ENCODE assay signal across 21 mouse cellular contexts in genomic region chr2:145342956-145343355, GRCm38 (mm10).
"Had no signal": no experiment of that assay in that cellular context is flagged by ENCODE, and none has a peak within 500 bp of the region (broad histone marks: within the 10 kb centered on the region; RNA-seq: fewer than 3 reads in every experiment).

No protein-coding gene starts in this region.

- DNase-seq: forebrain, postnatal 0 days; gastrocnemius, postnatal 25 days; heart, adult 2 months; heart, postnatal 10 days; heart, postnatal 4 days; kidney, adult 18-20 months; kidney, adult 8-10 months; kidney, postnatal 10 days; kidney, postnatal 25 days; kidney, postnatal 4 days; liver; liver, embryonic 13.5 days had no signal

- H3K27ac ChIP-seq: heart, adult 2 months; heart, embryonic 10.5 days; hindbrain, embryonic 10.5 days; hindbrain, embryonic 12.5 days; hindbrain, embryonic 14.5 days; intestine, embryonic 15.5 days; limb, embryonic 10.5 days; limb, embryonic 12.5 days; liver, embryonic 13.5 days had no signal

- H3K4me3 ChIP-seq: heart, adult 2 months; heart, embryonic 10.5 days; heart, embryonic 12.5 days; hindbrain, embryonic 10.5 days; hindbrain, embryonic 12.5 days; intestine, embryonic 15.5 days; layer of hippocampus, adult 2 months; limb, embryonic 10.5 days; limb, embryonic 12.5 days; liver, embryonic 13.5 days had no signal
